Mouse (Mus musculus) neutrophil, adult 65 days (primary cell): Measurements from ENCODE around the gene Pnpla2. TPM values are rescaled to one million over a fixed set of nuclear protein-coding genes. Genes with fewer than 3 reads are reported as not detected.

Experiments used
- total RNA-seq: library from RNA; stranded (reverse); gene quantifications from 2 replicates; pipeline ENCODE4 v1.2.4, GENCODE M21; 2023

Pnpla2 gene
- 113 and 121 TPM in 2 replicates for total RNA-seq

GRCm38 (mm10) chr7:141454967-141455551, at the start of gene Pnpla2:
TSS of gene Pnpla2 (plus strand) at chr7:141455198.

GRCm38 (mm10) chr7:141413809-141414584, 41.0 kb upstream of the Pnpla2 start, which contains the start of gene Gatd1:
TSS of gene Gatd1 (minus strand) at chr7:141414136.

GRCm38 (mm10) chr7:141429310-141429709, 25.7 kb upstream of the Pnpla2 start, which contains the start of gene Cend1:
TSS of gene Cend1 (minus strand) at chr7:141429491.

GRCm38 (mm10) chr7:141437178-141438120, 17.5 kb upstream of the Pnpla2 start, which contains the start of gene Slc25a22:
TSS of gene Slc25a22 (minus strand) at chr7:141437892.

GRCm38 (mm10) chr7:141443828-141444237, 11.2 kb upstream of the Pnpla2 start, which contains the start of gene Pidd1:
TSS of gene Pidd1 (minus strand) at chr7:141444025.

GRCm38 (mm10) chr7:141447110-141447991, 7.6 kb upstream of the Pnpla2 start, which contains the start of gene Rplp2:
TSS of gene Rplp2 (plus strand) at chr7:141447370.

GRCm38 (mm10) chr7:141460391-141461113, 5.6 kb downstream of the Pnpla2 start, which contains the start of gene Cracr2b:
TSS of gene Cracr2b (plus strand) at chr7:141461094.

GRCm38 (mm10) chr7:141467230-141468030, 12.4 kb downstream of the Pnpla2 start, which contains the start of gene Cd151:
TSS of gene Cd151 (plus strand) at chr7:141467392.

GRCm38 (mm10) chr7:141475011-141475804, 20.2 kb downstream of the Pnpla2 start, which contains the start of the genes Polr2l and Tspan4:
TSS of gene Polr2l (minus strand) at chr7:141475132.
TSS of gene Tspan4 (plus strand) at chr7:141475240.

Other genes with a start within 250 kb of the Pnpla2 start
- 0.18 TPM in 1 of 2 replicates, not detected in the other for gene Lmntd2, start 241.1 kb upstream of the Pnpla2 start, total RNA-seq
- gene Rassf7, start 239.3 kb upstream of the Pnpla2 start, total RNA-seq = 2.7 and 5.1 TPM in 2 replicates
- 89.4 and 114 TPM in 2 replicates for gene Phrf1, start 226.4 kb upstream of the Pnpla2 start, total RNA-seq
- 21.6 and 37.9 TPM in 2 replicates for gene Irf7, start 188.7 kb upstream of the Pnpla2 start, total RNA-seq
- not detected in 2 replicates for gene Cdhr5, start 178.4 kb upstream of the Pnpla2 start, total RNA-seq
- not detected in 2 replicates for gene Sct, start 176.1 kb upstream of the Pnpla2 start, total RNA-seq
- gene Drd4, start 163.2 kb upstream of the Pnpla2 start, total RNA-seq = not detected in 2 replicates
- 24.8 and 29.7 TPM in 2 replicates for gene Deaf1, start 127.5 kb upstream of the Pnpla2 start, total RNA-seq
- gene Tmem80, start 127.5 kb upstream of the Pnpla2 start, total RNA-seq = 7.0 and 7.4 TPM in 2 replicates
- gene Eps8l2, start 116.3 kb upstream of the Pnpla2 start, total RNA-seq = 0.47 and 0.66 TPM in 2 replicates
- 730 and 774 TPM in 2 replicates for gene Taldo1, start 63.0 kb upstream of the Pnpla2 start, total RNA-seq
- gene Gatd1, start 41.1 kb upstream of the Pnpla2 start, total RNA-seq = 15.3 and 17.2 TPM in 2 replicates
- gene Cend1, start 25.7 kb upstream of the Pnpla2 start, total RNA-seq = not detected in 2 replicates
- 10.3 and 12.4 TPM in 2 replicates for gene Slc25a22, start 17.3 kb upstream of the Pnpla2 start, total RNA-seq
- 7.9 and 11.7 TPM in 2 replicates for gene Pidd1, start 11.2 kb upstream of the Pnpla2 start, total RNA-seq
- gene Rplp2, start 7.8 kb upstream of the Pnpla2 start, total RNA-seq = 574 and 716 TPM in 2 replicates
- 5.1 and 7.2 TPM in 2 replicates for gene Cracr2b, start 5.9 kb downstream of the Pnpla2 start, total RNA-seq
- 9.1 and 14.0 TPM in 2 replicates for gene Cd151, start 12.2 kb downstream of the Pnpla2 start, total RNA-seq
- gene Polr2l, start 19.9 kb downstream of the Pnpla2 start, total RNA-seq = 8.3 and 8.5 TPM in 2 replicates
- gene Tspan4, start 20.0 kb downstream of the Pnpla2 start, total RNA-seq = 1.5 and 3.1 TPM in 2 replicates
- 16.3 and 17.7 TPM in 2 replicates for gene Chid1, start 84.7 kb downstream of the Pnpla2 start, total RNA-seq
- 76.8 and 96.1 TPM in 2 replicates for gene Ap2a2, start 107.0 kb downstream of the Pnpla2 start, total RNA-seq
- 0.07 and 0.16 TPM in 2 replicates for gene Muc6, start 200.1 kb downstream of the Pnpla2 start, total RNA-seq
- 0.86 and 0.95 TPM in 2 replicates for gene Muc2, start 235.1 kb downstream of the Pnpla2 start, total RNA-seq